Mouse (Mus musculus) CH12.LX (cell line): ENCODE results near the gene Hist1h2bf. TPM values are rescaled to one million over a fixed set of nuclear protein-coding genes. Genes with fewer than 3 reads are reported as not detected.
"Not testable (repeated sequence)": the region's sequence is repeated elsewhere in the genome, so short reads cannot be mapped to it uniquely, and the experiment has no call there.

Experiments used
- DNase-seq: peaks from one replicate; pipeline ENCODE4 v3.0.0-alpha.2; 2013; ENCODE audit errors: extremely low read depth
- H3K27ac ChIP-seq: 2 replicates; pipeline ENCODE4 v1.5.1; 2012; ENCODE audit warnings: low read depth, mild to moderate bottlenecking, control low read depth, moderate library complexity; ENCODE audit not compliant: insufficient read depth
- H3K27me3 ChIP-seq: replicated peaks from 2 replicates; pipeline ENCODE3; 2012; ENCODE audit warnings: inconsistent platforms
- H3K36me3 ChIP-seq, 2 experiments: replicated peaks in 1 of 2; 2 replicates each; pipeline versions ENCODE3 to v1.6.1; 2012; ENCODE audit warnings: inconsistent platforms in 1 of 2, low read length in 1 of 2, mild to moderate bottlenecking in 1 of 2, mixed read lengths in 1 of 2, moderate library complexity in 1 of 2; ENCODE audit not compliant: control insufficient read depth in 1 of 2, insufficient read depth in 1 of 2
- H3K4me1 ChIP-seq, 2 experiments: 2 replicates each; pipeline ENCODE4 v1.6.1; 2012; ENCODE audit warnings: inconsistent platforms in 1 of 2, moderate library complexity in 1 of 2; ENCODE audit not compliant: insufficient read depth in 2 of 2, control insufficient read depth in 1 of 2
- H3K4me2 ChIP-seq: 2 replicates; pipeline ENCODE4 v1.6.1; 2012; ENCODE audit warnings: low read depth, mild to moderate bottlenecking, control low read depth; ENCODE audit not compliant: poor library complexity, insufficient read depth, severe bottlenecking
- H3K4me3 ChIP-seq, 3 experiments: fragments of 150-350 bp in 1 of 3; sonication (generic) in 1 of 3; replicated peaks in 1 of 3; 2 replicates each; pipeline versions ENCODE3 to v1.5.1; 2011 to 2012; ENCODE audit warnings: low read depth in 2 of 3, low read length in 2 of 3, mild to moderate bottlenecking in 2 of 3, moderate library complexity in 2 of 3, control low read depth in 1 of 3, improper control_type of control experiment in 1 of 3, inconsistent platforms in 1 of 3, mixed read lengths in 1 of 3; ENCODE audit not compliant: poor library complexity in 1 of 3
- H3K79me2 ChIP-seq: replicated peaks from 2 replicates; pipeline ENCODE4 v1.6.1; 2012; ENCODE audit warnings: mild to moderate bottlenecking, moderate library complexity; ENCODE audit not compliant: control insufficient read depth, poor library complexity, insufficient read depth, severe bottlenecking; ENCODE audit errors: extremely low read depth
- H3K9ac ChIP-seq: 2 replicates; pipeline ENCODE4 v1.6.1; 2012; ENCODE audit warnings: low read depth, mild to moderate bottlenecking, control low read depth, moderate library complexity; ENCODE audit not compliant: insufficient read depth
- H3K9me3 ChIP-seq: replicated peaks from 2 replicates; pipeline ENCODE3; 2012; ENCODE audit warnings: low read length, inconsistent platforms, mixed read lengths
- CHD1 ChIP-seq: IDR thresholded peaks from 2 replicates; pipeline ENCODE4 v1.6.1; 2012; ENCODE audit warnings: low read depth, low read length, improper control_type of control experiment, inconsistent platforms
- CHD2 ChIP-seq: IDR thresholded peaks from 2 replicates; pipeline ENCODE4 v1.6.1; 2011; ENCODE audit warnings: low read length, improper control_type of control experiment
- E2F4 ChIP-seq: IDR thresholded peaks from 2 replicates; pipeline ENCODE4 v1.6.1; 2011; ENCODE audit warnings: low read depth, low read length, improper control_type of control experiment; ENCODE audit not compliant: insufficient replicate concordance
- ELF1 ChIP-seq: IDR thresholded peaks from 2 replicates; pipeline ENCODE4 v1.6.1; 2014; ENCODE audit warnings: low read depth, mild to moderate bottlenecking, inconsistent platforms, low read length, improper control_type of control experiment
- HCFC1 ChIP-seq: IDR thresholded peaks from 2 replicates; pipeline ENCODE4 v1.6.1; 2012; ENCODE audit warnings: low read depth, mild to moderate bottlenecking, inconsistent platforms, low read length, improper control_type of control experiment
- JUN ChIP-seq: IDR thresholded peaks from 2 replicates; pipeline ENCODE4 v1.6.1; 2011; ENCODE audit warnings: low read depth, mild to moderate bottlenecking, low read length, improper control_type of control experiment, moderate library complexity; ENCODE audit not compliant: insufficient read depth
- JUND ChIP-seq: conservative IDR thresholded peaks from 2 replicates; pipeline ENCODE4 v1.6.1; 2011; ENCODE audit warnings: low read depth, low read length, improper control_type of control experiment
- MEF2A ChIP-seq: IDR thresholded peaks from 2 replicates; pipeline ENCODE4 v1.6.1; 2014; ENCODE audit warnings: low read depth, mild to moderate bottlenecking, inconsistent platforms, low read length, improper control_type of control experiment, borderline replicate concordance
- MXI1 ChIP-seq: IDR thresholded peaks from 2 replicates; pipeline ENCODE4 v1.6.1; 2011; ENCODE audit warnings: mild to moderate bottlenecking, low read depth, low read length, improper control_type of control experiment
- NELFE ChIP-seq: IDR thresholded peaks from 2 replicates; pipeline ENCODE4 v1.6.1; 2011; ENCODE audit warnings: low read depth, low read length, improper control_type of control experiment
- PAX5 ChIP-seq: IDR thresholded peaks from 2 replicates; pipeline ENCODE4 v1.6.1; 2012; ENCODE audit warnings: low read length, inconsistent platforms, mixed read lengths
- POLR2A ChIP-seq: IDR thresholded peaks from 2 replicates; pipeline ENCODE4 v1.6.1; 2011; ENCODE audit warnings: low read depth, mild to moderate bottlenecking, improper control_type of control experiment, low read length
- POLR2AphosphoS2 ChIP-seq: IDR thresholded peaks from 2 replicates; pipeline ENCODE4 v1.6.1; 2011; ENCODE audit warnings: low read depth, low read length, improper control_type of control experiment
- RAD21 ChIP-seq: IDR thresholded peaks from 2 replicates; pipeline ENCODE4 v1.6.1; 2011; ENCODE audit warnings: low read depth, mild to moderate bottlenecking, low read length, improper control_type of control experiment, moderate library complexity
- RCOR1 ChIP-seq: conservative IDR thresholded peaks from 2 replicates; pipeline ENCODE4 v1.6.1; 2012; ENCODE audit warnings: low read depth, mild to moderate bottlenecking, inconsistent platforms, low read length, improper control_type of control experiment
- SIN3A ChIP-seq: IDR thresholded peaks from 2 replicates; pipeline ENCODE4 v1.6.1; 2012; ENCODE audit warnings: low read length, improper control_type of control experiment, inconsistent platforms
- TBP ChIP-seq: conservative IDR thresholded peaks from 2 replicates; pipeline ENCODE4 v1.6.1; 2011; ENCODE audit warnings: low read depth, low read length, improper control_type of control experiment
- TCF12 ChIP-seq: IDR thresholded peaks from 2 replicates; pipeline ENCODE4 v1.6.1; 2014; ENCODE audit warnings: low read depth, mild to moderate bottlenecking, inconsistent platforms, low read length, improper control_type of control experiment
- ZMIZ1 ChIP-seq: IDR thresholded peaks from 2 replicates; pipeline ENCODE4 v1.6.1; 2012; ENCODE audit warnings: low read depth, mild to moderate bottlenecking, inconsistent platforms, low read length, improper control_type of control experiment
- dilution Hi-C: fragments of 300-500 bp; cut with MboI; formaldehyde crosslinking; loops from 2 replicates; pipeline ENCODE4 v1.14.3; 2020; ENCODE audit warnings: low sequenced_read_pairs; ENCODE audit not compliant: extremely low pct_unique_long_range_greater_than_20kb, extremely low pct_ligation_motif_present
- in situ Hi-C: fragments of 300-500 bp; cut with MboI; formaldehyde crosslinking; loops from 3 replicates; pipeline ENCODE4 v1.14.3; 2019; ENCODE audit warnings: low sequenced_read_pairs, low pct_ligation_motif_present, low pct_unique_long_range_greater_than_20kb, mixed read lengths
- polyA plus RNA-seq: library from polyadenylated mRNA; unstranded; fragments of >175 nt; gene quantifications from 2 replicates; pipeline ENCODE4 v1.2.1, GENCODE M21; 2012; ENCODE audit warnings: low read depth; ENCODE audit not compliant: insufficient read length
- total RNA-seq, 2 experiments: library from RNA; depleted of rRNA; stranded (reverse); fragments of 300-350 nt in 1 of 2; fragments of >200 nt in 1 of 2; gene quantifications; 2 replicates each; pipeline ENCODE4 v1.2.3; 2012 to 2014

Hist1h2bf gene
- total and polyA plus RNA-seq, 3 experiments, result 1.7 to 1,243 (median 50.8) TPM

- Histone ChIP-seq H3K4me2 (peak within 1 kb of the TSS; percentile 82), H3K36me3 (no peaks in the 10 kb centered on the region), H3K27ac (peak within 1 kb of the TSS; percentile 98), H3K9me3 (no peaks in the 10 kb centered on the region), H3K27me3 (no peaks in the 10 kb centered on the region), H3K79me2 (no peaks in the 10 kb centered on the region), H3K4me3 (peak within 1 kb of the TSS; percentile 34 to 66 (median 36)), H3K9ac (peak within 1 kb of the TSS; percentile 91), H3K4me1 (peaks cover 0 to 4% of the 10 kb centered on the region in 2 experiments; a peak in 1 of 4 replicates)
- in situ Hi-C loops, result loop anchor here (25.0 kb wide), 1 partner anchor 1834 kb away; the partner anchor contains the start of gene Hist1h4j
- DNase-seq, result peak; percentile 95
- TF ChIP-seq SIN3A (no peak; the same call in none of the 2 replicates), JUN (peak; percentile 49; the same call in 1 of the 2 replicates), RCOR1 (peak; percentile 52), CHD2 (peak; percentile 94), E2F4 (0 out of 2 replicates have a peak, but pooled peaks have one; percentile 62), RAD21 (no peak), HCFC1 (peak; percentile 71), MXI1 (peak; percentile 49), TCF12 (peak; percentile 96), POLR2A (peak; percentile 81), POLR2AphosphoS2 (no peak), ELF1 (peak; percentile 71), TBP (peak; percentile 99), ZMIZ1 (peak; percentile 97), PAX5 (no peak), JUND (peak; percentile 74; the same call in 1 of the 2 replicates), NELFE (peak; percentile 65; the same call in 1 of the 2 replicates), MEF2A (peak; percentile 76; the same call in 1 of the 2 replicates)
- TF ChIP-seq, all 38 proteins: peak for 14
- dilution Hi-C loops, result no loop called here
Measured at GRCm38 (mm10) chr13:23571022-23571503, 2.9 kb downstream of the Hist1h2bf start, which contains the start of the genes Hist1h2ae and Hist1h2bg. Gene Hist1h2ae, minus strand, starts transcription at chr13:23571220. Gene Hist1h2bg, plus strand, starts transcription at chr13:23571396.

GRCm38 (mm10) chr13:23570261-23571021 lies 3.6 kb downstream of the Hist1h2bf start:
- H3K9me3 ChIP-seq, H3K79me2 ChIP-seq, dilution Hi-C loops, H3K27me3 ChIP-seq, H3K36me3 ChIP-seq, H3K4me1 ChIP-seq: not testable (repeated sequence)
- Histone ChIP-seq H3K4me3 (peak overlapping the region in 1 of 3 experiments; percentile 49), H3K9ac (peak overlapping the region; percentile 76), H3K4me2 (peak overlapping the region; percentile 82), H3K27ac (peak overlapping the region; percentile 97)
- TF ChIP-seq CHD2 (0 out of 2 replicates have a peak, but pooled peaks have one; percentile 2), CHD1 (peak; percentile 84; the same call in 1 of the 2 replicates), RCOR1 (0 out of 2 replicates have a peak, but pooled peaks have one; percentile 36), POLR2A (peak; percentile 72), POLR2AphosphoS2 (peak; percentile 98), ZMIZ1 (peak; percentile 77)
- peak; percentile 54 for DNase-seq
- in situ Hi-C loops, result loop anchor here (25.0 kb wide), 1 partner anchor 1833 kb away; the partner anchor contains the start of gene Hist1h4j
